Mouse (Mus musculus) heart, adult 8-10 months (tissue): ENCODE results near the gene Tmem101. TPM values are rescaled to one million over a fixed set of nuclear protein-coding genes. Genes with fewer than 3 reads are reported as not detected.
A peak's percentile ranks its signal among the peaks of the same experiment; 100 is the strongest.

ENCODE experiments used
- DNase-seq: peaks from one replicate; pipeline ENCODE4 v3.0.0; 2022; ENCODE audit warnings: low spot score
- total RNA-seq, 4 experiments: library from RNA; stranded (reverse); gene quantifications; 2 replicates each; pipeline ENCODE4 v1.2.4; 2022

The Tmem101 gene
- total RNA-seq, 4 experiments from 2014 or later = 12.7 to 15.5 (median 14.9) TPM

DNA sequence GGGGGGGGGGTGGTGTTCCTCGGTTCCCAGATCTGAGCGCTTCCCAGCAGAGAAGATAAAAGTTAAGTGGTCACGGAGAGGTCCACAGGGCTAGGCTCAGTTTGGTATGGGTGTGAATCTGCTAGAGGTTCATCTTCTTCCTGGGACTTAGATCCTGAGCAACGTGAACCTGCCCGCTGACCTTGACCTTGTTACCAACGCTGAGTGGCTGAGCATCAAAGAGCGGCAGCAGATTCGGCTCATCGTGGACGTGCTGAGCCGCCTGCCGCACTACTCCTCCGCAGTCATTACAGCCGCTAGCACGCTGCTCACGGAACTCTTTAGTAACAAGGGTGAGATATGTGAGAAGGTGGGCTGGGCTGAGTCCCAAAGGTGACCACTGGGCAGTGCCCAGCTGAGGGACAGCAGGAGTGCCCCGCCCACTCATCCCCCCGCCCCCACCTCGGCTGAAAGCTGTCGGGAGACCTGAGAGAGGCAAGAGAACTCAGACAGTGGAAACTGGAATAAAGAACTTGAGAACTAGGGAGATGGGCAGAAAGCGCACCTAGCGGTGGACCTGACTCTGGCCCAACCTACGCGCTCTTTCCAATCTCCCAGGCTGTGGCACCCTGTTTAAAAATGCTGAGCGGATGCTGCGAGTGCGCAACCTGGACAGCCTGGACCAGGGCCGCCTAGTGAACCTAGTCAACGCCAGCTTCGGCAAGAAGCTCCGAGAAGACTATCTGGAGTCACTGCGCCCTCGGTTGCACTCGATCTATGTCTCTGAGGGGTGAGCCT lies 8.8 kb downstream of the Tmem101 start:
- no peak for DNase-seq

DNA sequence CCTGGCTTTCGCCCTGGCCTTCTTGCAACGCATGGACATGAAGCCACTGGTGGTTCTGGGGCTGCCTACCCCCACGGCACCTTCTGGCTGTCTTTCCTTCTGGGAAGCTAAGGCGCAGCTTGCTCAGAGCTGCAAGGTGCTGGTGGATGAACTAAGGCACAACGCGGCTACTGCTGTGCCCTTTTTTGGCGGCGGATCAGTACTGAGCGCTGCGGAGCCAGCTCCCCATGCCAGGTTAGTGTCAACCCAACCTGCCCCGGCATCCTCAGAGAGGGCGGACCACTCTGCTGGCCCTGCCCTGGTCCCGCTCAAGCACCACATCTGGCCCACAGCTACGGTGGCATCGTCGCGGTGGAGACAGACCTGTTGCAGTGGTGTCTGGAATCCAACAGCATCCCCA lies 9.7 kb downstream of the Tmem101 start:
- no peak for DNase-seq

DNA sequence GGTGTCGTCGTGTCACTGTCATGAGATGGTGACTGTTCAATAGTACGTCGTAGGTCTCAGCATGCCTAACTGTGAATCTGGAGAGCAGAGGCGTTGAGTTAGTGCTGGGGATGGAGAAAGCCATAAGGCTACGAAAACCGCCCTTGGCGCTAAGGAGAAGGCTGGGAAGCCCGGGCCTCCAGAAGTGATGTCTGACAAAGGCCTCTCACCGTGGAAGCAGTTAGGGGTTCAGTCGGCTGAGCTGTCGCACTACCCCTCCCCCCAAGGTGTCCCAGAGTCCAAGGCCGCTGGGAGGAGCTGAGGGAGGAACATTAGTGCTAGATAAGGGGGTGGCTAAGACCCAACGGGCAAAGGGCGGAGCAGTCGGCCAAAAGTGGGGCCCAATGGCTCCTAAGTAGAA lies 10.2 kb downstream of the Tmem101 start:
- DNase-seq = no peak

DNA sequence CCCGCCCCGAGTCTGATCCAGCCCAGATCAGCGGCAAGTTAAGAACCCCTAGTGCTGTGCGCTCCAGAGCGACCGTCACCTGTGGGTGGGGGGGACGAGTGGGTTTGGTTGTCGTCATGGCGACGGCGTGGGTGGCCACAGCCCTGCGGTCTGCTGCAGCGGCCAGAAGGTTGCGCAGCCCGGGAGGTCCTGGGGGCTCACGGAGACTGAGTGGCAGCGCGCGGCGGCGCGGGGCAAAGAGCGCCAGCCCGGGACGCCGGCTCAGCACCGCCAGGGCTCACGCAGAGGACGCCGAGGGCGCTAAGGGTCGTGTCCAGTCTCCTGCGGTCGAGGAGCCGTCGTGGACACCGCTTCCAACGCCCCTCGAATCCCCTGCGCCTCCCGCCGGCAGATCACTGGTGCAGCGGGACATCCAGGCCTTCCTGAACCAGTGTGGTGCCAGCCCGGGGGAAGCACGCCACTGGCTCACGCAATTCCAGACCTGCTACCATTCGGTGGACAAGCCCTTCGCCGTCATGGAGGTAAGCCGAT lies 10.7 kb downstream of the Tmem101 start, which contains the start of gene Nags:
TSS of gene Nags (plus strand) at position 43 of the 531 bp plus-strand sequence.
- no peak for DNase-seq

DNA sequence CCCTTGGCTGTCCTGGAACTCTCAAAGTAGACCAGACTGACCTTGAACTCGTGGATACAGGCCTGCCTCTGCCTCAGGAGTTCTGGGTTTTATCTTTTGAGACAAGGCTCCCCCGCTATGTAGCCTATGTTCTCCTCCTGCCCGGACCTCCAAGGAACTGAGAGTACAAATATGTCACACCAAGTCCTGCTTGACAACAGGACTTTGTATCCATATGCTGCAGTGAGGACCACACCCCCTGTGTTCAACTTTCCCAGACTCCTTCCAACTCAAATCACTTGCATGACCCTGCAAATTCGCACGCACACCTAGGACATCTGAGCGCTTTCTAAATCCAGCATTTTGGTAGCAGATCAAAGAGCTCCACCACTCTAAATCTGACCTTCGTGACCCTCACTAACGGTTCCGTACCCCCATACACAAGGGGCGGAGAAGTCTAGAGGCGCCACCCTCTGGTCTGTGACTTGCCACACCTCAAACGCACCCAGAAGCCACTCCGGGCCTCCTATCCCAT lies 11.2 kb downstream of the Tmem101 start:
- no peak for DNase-seq

DNA sequence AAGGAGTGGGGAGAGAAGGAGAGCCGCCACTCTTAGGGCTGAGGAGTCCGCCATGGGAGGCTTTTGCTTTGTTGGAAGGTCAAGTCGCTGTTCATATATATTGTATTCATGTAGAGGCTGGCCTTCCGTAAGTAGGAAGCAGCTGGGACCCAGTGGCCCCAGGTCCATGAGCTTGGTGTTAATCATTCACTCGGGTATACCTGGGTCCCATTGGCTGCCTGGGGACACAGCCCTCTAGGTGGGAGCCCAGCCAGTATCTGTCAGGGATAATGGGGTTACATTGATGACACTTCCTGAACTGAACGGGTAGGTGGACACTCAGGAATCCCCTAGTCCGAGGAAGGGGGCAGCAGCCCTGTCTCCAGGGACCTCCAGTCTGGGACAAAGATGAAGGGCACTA lies 13.8 kb downstream of the Tmem101 start:
- no peak for DNase-seq

DNA sequence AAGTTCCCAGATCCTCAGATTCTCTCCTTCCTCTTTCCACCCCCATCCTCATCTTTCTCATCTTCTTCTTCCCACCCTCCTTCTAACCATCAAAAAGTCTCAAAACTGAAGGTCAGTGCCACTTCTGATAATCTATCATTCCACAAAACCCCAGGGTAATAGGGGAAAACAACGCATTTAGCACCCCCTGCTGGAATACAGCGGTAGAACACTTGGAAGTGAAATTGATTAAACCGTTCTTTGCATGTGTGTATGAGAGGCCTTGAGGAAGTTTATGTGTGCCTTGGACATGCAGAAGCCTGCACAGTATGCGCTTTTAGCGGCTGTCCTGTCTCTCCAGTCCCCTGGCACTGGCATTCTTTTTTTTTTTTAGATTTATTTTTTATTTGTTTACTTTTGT lies 15.7 kb downstream of the Tmem101 start:
- DNase-seq = peak; percentile 71

DNA sequence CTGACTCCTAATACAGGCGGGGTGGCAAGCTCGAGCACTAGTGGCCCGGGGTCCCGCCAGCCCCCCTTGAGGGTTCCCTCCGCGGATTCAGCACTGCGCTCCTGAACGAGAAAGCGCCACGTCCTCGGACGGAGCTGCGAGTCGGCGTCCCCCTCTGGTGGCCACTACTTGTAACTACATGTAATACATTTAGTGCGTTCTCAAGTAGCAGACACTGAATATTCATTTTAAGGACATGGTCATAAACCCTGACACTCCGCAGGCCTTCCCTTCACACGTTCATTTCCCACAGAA lies 17.8 kb downstream of the Tmem101 start:
- peak; percentile 58 for DNase-seq

DNA sequence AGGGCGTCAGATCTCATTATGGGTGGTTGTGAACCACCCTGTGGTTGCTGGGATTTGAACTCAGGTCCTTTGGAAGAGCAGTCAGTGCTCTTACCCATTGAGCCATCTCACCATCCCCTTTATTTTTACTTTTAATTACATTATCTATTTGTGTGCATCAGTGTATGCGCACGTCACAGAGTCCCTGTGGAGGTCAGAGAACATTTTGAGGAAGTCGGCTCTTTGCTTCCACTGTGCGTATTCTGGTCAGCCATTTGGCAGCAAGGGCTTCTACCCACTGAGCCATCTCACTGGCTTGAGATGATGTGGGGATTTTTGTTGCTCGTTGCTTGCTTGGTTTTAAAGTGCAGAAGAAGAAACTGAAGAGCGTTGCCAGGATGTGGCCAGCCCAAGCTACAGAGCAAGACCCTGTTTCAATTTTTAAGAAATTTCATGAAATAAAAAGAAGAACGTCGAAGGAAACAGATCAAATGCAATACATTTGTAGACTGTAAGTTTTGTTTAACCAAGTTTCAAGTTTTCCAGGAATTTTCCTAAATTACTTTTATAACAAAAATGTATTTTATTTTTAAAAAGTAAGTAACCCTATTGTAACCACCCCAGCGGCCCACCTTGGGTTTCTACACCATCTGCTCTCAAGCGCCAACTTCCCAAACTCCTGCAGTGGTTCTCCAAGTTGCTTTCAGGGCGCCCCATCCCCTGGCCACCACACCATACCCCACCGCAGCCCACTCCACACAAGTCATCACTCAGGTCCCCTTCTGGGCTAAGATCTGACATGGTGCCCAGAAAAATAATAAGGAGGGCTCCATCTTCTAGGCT lies 18.4 kb downstream of the Tmem101 start:
- no peak for DNase-seq

DNA sequence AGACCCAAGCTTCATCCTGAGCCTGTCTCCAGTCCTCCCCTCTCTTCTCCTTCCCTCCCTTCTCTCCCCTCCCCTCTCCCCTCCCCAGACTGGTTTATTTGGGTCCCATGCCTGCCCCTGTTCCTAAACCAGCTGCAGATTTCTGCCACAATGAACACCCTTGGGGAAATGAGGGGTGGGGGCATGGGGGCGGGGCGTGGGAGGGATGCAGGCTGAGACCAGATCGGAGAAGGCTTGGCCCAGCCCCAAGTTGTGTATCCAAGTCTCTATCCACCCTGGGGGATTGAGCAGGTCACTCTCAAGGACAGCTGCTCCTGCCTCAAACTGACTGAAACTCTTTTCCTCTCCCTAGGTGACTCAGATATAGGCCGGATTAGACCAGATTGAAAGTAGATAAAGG lies 21.7 kb downstream of the Tmem101 start:
- no peak for DNase-seq

DNA sequence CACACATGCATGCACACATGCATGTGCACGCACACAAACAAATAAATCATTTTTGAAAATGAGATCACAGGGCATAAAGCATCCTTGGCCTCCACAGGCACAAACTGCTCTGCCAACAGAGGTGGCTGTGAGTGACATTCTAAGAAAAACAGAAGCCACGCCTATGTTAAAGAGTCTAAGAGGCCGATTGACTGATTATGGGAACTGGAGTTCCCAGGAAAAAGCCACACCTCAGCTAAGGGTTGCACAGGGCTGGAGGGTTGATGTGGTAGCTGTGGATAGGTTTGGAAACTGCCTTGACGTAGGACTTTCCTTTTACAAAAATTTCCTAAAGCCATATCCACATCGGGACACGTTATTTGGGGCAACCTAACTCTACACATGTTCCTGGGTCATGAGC lies 38.8 kb downstream of the Tmem101 start:
- DNase-seq = no peak

DNA sequence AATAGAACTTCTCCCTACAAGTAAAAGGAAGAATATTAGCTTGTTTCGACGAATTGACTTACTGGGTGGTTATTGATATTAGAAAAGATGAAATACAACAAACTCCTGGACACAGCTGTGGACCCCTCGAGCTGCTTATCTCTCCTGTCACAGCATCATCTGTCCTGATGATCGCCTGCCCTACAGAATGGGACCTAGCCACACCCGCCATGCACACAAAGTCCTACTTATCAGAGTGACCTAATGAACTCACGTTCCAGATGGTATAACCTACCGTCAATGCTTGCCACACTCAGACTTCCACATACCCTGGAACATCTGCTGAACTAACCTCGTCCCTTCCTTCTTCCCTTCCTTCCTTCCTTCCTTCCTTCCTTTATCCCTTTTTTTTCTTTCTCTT lies 40.0 kb downstream of the Tmem101 start:
- DNase-seq = no peak

DNA sequence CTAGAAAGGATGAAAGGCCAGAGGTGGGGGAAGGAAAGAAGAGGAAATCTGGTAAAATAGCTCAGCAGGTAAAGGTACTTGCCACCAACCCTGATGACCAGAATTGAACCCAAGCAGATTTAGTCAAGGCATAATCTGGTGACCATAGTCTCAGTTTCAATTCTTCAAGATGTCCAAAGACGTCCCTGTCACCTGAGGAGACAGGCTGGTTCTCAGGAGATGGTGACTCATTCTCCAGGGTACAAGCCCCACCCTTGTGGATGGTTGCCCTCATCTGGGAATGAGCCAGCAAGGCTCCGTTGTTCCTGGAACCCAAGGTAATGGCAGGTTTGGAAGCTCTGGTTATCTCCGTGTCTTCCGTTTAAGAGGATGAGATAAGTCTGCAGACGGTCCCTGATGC lies 44.6 kb downstream of the Tmem101 start:
- no peak for DNase-seq

DNA sequence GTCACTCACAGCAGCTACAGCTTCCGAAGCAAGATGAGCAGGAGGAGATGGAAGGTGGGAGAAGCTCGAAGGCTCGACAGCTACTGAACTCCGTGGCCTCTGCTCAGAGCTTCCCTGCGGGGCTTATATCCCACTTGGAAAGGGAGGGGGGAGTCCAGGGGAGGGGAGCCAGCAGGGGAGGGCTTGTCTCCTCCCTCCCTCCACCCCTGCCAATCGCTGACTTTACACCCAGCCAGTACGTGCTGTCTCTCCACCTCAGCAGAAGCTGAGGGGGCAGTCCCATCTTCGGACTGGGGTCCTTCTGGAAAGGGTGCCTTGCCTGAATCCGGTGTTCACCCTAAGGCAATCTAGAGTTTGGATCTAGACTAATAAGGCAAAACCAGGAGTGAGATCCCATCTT lies 48.5 kb downstream of the Tmem101 start, which contains the start of gene Pyy:
TSS of gene Pyy (minus strand) at position 101 of the 400 bp plus-strand sequence.
- no peak for DNase-seq

DNA sequence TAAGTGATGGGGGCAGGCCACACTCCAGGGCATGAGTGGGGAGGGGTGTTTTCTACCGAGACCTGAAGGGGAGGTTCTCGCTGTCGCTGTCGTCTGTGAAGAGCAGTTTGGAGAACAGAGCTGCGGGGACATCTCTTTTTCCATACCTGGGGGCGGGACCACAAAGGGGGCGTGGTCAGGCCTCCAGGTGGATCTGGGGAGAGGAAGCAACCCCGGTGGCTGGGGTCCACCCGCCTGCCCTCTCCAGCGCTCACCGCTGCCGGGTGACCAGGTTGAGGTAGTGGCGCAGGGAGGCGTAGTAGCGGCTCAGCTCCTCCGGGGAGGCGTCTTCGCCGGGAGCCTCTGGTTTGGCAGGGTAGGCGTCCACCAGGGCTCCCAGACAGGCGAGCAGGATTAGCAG lies 49.3 kb downstream of the Tmem101 start:
- DNase-seq = no peak

Other genes starting within 250 kb of the Tmem101 start
- gene Sost, start 189.4 kb downstream of the Tmem101 start, total RNA-seq = 1 to 10 TPM in 3 of 4 experiments, under 1 TPM in 1; 0.65 to 1.9 (median 1.2) TPM
- not detected for gene Cfap97d1, start 172.1 kb downstream of the Tmem101 start, total RNA-seq
- 100 to 1,000 TPM; 107 to 186 (median 147) TPM for gene Dusp3, start 169.4 kb downstream of the Tmem101 start, total RNA-seq
- 1 to 10 TPM in 3 of 4 experiments, under 1 TPM in 1; 0.92 to 2.6 (median 1.5) TPM for gene Mpp3, start 127.9 kb downstream of the Tmem101 start, total RNA-seq
- gene Cd300lg, start 114.9 kb downstream of the Tmem101 start, total RNA-seq = 10 to 100 TPM; 56.7 to 79.2 (median 64.0) TPM
- gene Mpp2, start 67.9 kb downstream of the Tmem101 start, total RNA-seq = 1 to 10 TPM; 2.6 to 4.7 (median 4.3) TPM
- gene Ppy, start 55.1 kb downstream of the Tmem101 start, total RNA-seq = not detected
- gene Pyy, start 48.6 kb downstream of the Tmem101 start, total RNA-seq = not detected
- gene Nags, start 10.9 kb downstream of the Tmem101 start, total RNA-seq = under 1 TPM; 0.14 to 0.30 (median 0.22) TPM
- gene Lsm12, start 28.9 kb upstream of the Tmem101 start, total RNA-seq = 10 to 100 TPM; 45.4 to 51.9 (median 48.8) TPM
- gene G6pc3, start 33.2 kb upstream of the Tmem101 start, total RNA-seq = 10 to 100 TPM; 52.2 to 60.3 (median 58.6) TPM
- gene Hdac5, start 73.8 kb upstream of the Tmem101 start, total RNA-seq = 100 to 1,000 TPM; 114 to 136 (median 121) TPM
- under 1 TPM; 0.12 to 0.23 (median 0.18) TPM for gene BC030867, start 92.5 kb upstream of the Tmem101 start, total RNA-seq
- 1 to 10 TPM; 1.3 to 1.6 (median 1.5) TPM for gene Asb16, start 112.3 kb upstream of the Tmem101 start, total RNA-seq
- 10 to 100 TPM; 27.0 to 28.1 (median 27.6) TPM for gene Tmub2, start 128.5 kb upstream of the Tmem101 start, total RNA-seq
- 10 to 100 TPM; 17.7 to 21.1 (median 20.1) TPM for gene Atxn7l3, start 140.2 kb upstream of the Tmem101 start, total RNA-seq
- gene Ubtf, start 163.3 kb upstream of the Tmem101 start, total RNA-seq = 10 to 100 TPM; 48.6 to 59.7 (median 52.1) TPM
- gene Slc4a1, start 209.8 kb upstream of the Tmem101 start, total RNA-seq = 1 to 10 TPM in 2 of 4 experiments, under 1 TPM in 2; 0.19 to 4.5 (median 1.5) TPM
- gene Rundc3a, start 237.0 kb upstream of the Tmem101 start, total RNA-seq = under 1 TPM in 1 of 4 experiments, not detected in 3; 0.16 TPM